Mouse (Mus musculus): ENCODE data around the gene Usp25. TPM values are rescaled to one million over a fixed set of nuclear protein-coding genes. Genes with fewer than 3 reads are reported as not detected.
A peak's percentile ranks its signal among the peaks of the same experiment; 100 is the strongest.

The Usp25 gene
- polyA plus RNA-seq, 1 experiment from 2014 or later: 23.4 TPM

GRCm38 (mm10) chr16:77023627-77024379 is 10.3 kb downstream of the Usp25 start:
- Histone ChIP-seq H3K4me2 (ENCODE audit: low read depth, low read length) (peak overlapping the region; percentile 24), H3K4me1 (ENCODE audit: insufficient read depth) (peaks cover 68% of the 10 kb centered on the region)
- 69% methylated on average over 7 of the region's 7 CpGs for WGBS (ENCODE audit: insufficient replicate concordance)

GRCm38 (mm10) chr16:77026099-77026498 is 12.6 kb downstream of the Usp25 start:
- H3K27me3 ChIP-seq (ENCODE audit: insufficient read depth, low read length): no peaks in the 10 kb centered on the region
- H3K9me3 ChIP-seq (ENCODE audit: low read length): no peaks in the 10 kb centered on the region
- H3K36me3 ChIP-seq (replicated peaks; ENCODE audit: insufficient read depth, low read length): peaks cover 16% of the 10 kb centered on the region
- no peak overlapping the region for H3K4me2 ChIP-seq (ENCODE audit: low read depth, low read length)
- no peak for ATAC-seq
- TF ChIP-seq EP300 (IDR thresholded peaks at IDR 0.05; ENCODE audit: low read depth) (no peak), CTCF (IDR thresholded peaks at IDR 0.05; ENCODE audit: low read depth) (no peak)
- peak overlapping the region; percentile 68 for H3K27ac ChIP-seq (ENCODE audit: low read depth)
- no peak overlapping the region; the same call in 1 of the 2 replicates for H3K9ac ChIP-seq (replicated peaks)
- peaks cover 77% of the 10 kb centered on the region for H3K4me1 ChIP-seq (ENCODE audit: insufficient read depth)
- WGBS (ENCODE audit: insufficient replicate concordance): 83% methylated on average over 4 of the region's 4 CpGs
- H3K4me3 ChIP-seq (ENCODE audit: low read depth, low read length): no peak overlapping the region
- no peak for DNase-seq

More at GRCm38 (mm10) chr16:77023627-77024379, 10.3 kb downstream of the Usp25 start:
- H3K27ac ChIP-seq (ENCODE audit: low read depth): 0 out of 2 replicates have a peak overlapping the region, but pooled peaks have one; percentile 2
- no peak for DNase-seq
- no peak for TF ChIP-seq CTCF (IDR thresholded peaks at IDR 0.05; ENCODE audit: low read depth)
- peak; percentile 65 for TF ChIP-seq EP300 (IDR thresholded peaks at IDR 0.05; ENCODE audit: low read depth)
- H3K36me3 ChIP-seq (replicated peaks; ENCODE audit: insufficient read depth, low read length): peaks cover 16% of the 10 kb centered on the region
- H3K9ac ChIP-seq (replicated peaks): no peak overlapping the region
- no peaks in the 10 kb centered on the region for H3K9me3 ChIP-seq (ENCODE audit: low read length)
- no peak; the same call in 1 of the 2 replicates for ATAC-seq
- no peak overlapping the region for H3K4me3 ChIP-seq (ENCODE audit: low read depth, low read length)
- H3K27me3 ChIP-seq (ENCODE audit: insufficient read depth, low read length): no peaks in the 10 kb centered on the region

- TF ChIP-seq CTCF (IDR thresholded peaks at IDR 0.05; ENCODE audit: low read depth): no peak
- peak; percentile 100 for TF ChIP-seq EP300 (IDR thresholded peaks at IDR 0.05; ENCODE audit: low read depth)
- H3K9me3 ChIP-seq (ENCODE audit: low read length): no peaks in the 10 kb centered on the region
- H3K4me1 ChIP-seq (ENCODE audit: insufficient read depth): peaks cover 75% of the 10 kb centered on the region
- peak overlapping the region; percentile 38 for H3K4me3 ChIP-seq (ENCODE audit: low read depth, low read length)
- H3K27me3 ChIP-seq (ENCODE audit: insufficient read depth, low read length): no peaks in the 10 kb centered on the region
- WGBS (ENCODE audit: insufficient replicate concordance): 54% methylated on average over 6 of the region's 6 CpGs
- H3K27ac ChIP-seq (ENCODE audit: low read depth): peak overlapping the region; percentile 89
- DNase-seq (no peak), ATAC-seq (peak; percentile 84)
- H3K4me2 ChIP-seq (ENCODE audit: low read depth, low read length): peak overlapping the region; percentile 71
- H3K36me3 ChIP-seq (replicated peaks; ENCODE audit: insufficient read depth, low read length): peaks cover 16% of the 10 kb centered on the region
- H3K9ac ChIP-seq (replicated peaks): no peak overlapping the region; the same call in 1 of the 2 replicates
Measured at GRCm38 (mm10) chr16:77026933-77027332, 13.4 kb downstream of the Usp25 start.

GRCm38 (mm10) chr16:77027976-77028686 is 14.6 kb downstream of the Usp25 start:
- TF ChIP-seq EP300 (IDR thresholded peaks at IDR 0.05; ENCODE audit: low read depth) (no peak), CTCF (IDR thresholded peaks at IDR 0.05; ENCODE audit: low read depth) (no peak)
- DNase-seq: no peak
- peak overlapping the region; percentile 38 for H3K4me3 ChIP-seq (ENCODE audit: low read depth, low read length)
- no peaks in the 10 kb centered on the region for H3K27me3 ChIP-seq (ENCODE audit: insufficient read depth, low read length)
- no peaks in the 10 kb centered on the region for H3K9me3 ChIP-seq (ENCODE audit: low read length)
- ATAC-seq: no peak
- H3K4me2 ChIP-seq (ENCODE audit: low read depth, low read length): peak overlapping the region; percentile 71
- peak overlapping the region; percentile 44 for H3K9ac ChIP-seq (replicated peaks)
- peak overlapping the region; percentile 89 for H3K27ac ChIP-seq (ENCODE audit: low read depth)
- 42% methylated on average over 14 of the region's 14 CpGs for WGBS (ENCODE audit: insufficient replicate concordance)
- H3K36me3 ChIP-seq (replicated peaks; ENCODE audit: insufficient read depth, low read length): peaks cover 20% of the 10 kb centered on the region
- peaks cover 68% of the 10 kb centered on the region for H3K4me1 ChIP-seq (ENCODE audit: insufficient read depth)

- Histone ChIP-seq H3K9me3 (ENCODE audit: low read length) (no peaks in the 10 kb centered on the region), H3K4me2 (ENCODE audit: low read depth, low read length) (peak overlapping the region; percentile 71), H3K4me1 (ENCODE audit: insufficient read depth) (peaks cover 61% of the 10 kb centered on the region), H3K36me3 (replicated peaks; ENCODE audit: insufficient read depth, low read length) (peaks cover 24% of the 10 kb centered on the region), H3K9ac (replicated peaks) (peak overlapping the region; percentile 44), H3K27me3 (ENCODE audit: insufficient read depth, low read length) (no peaks in the 10 kb centered on the region), H3K27ac (ENCODE audit: low read depth) (peak overlapping the region; percentile 89), H3K4me3 (ENCODE audit: low read depth, low read length) (peak overlapping the region; percentile 38)
- ATAC-seq (peak; percentile 49), DNase-seq (no peak)
- 28% methylated on average over 10 of the region's 10 CpGs for WGBS (ENCODE audit: insufficient replicate concordance)
- TF ChIP-seq CTCF (IDR thresholded peaks at IDR 0.05; ENCODE audit: low read depth): no peak
- TF ChIP-seq EP300 (IDR thresholded peaks at IDR 0.05; ENCODE audit: low read depth): peak; percentile 54; the same call in 1 of the 2 replicates
Measured at GRCm38 (mm10) chr16:77028687-77029417, 15.3 kb downstream of the Usp25 start.
